Mouse (Mus musculus) common myeloid progenitor, adult 5-6 weeks (primary cell): Measurements from ENCODE around the gene Sec1. TPM values are rescaled to one million over a fixed set of nuclear protein-coding genes. Genes with fewer than 3 reads are reported as not detected.

Source experiments
- ATAC-seq: replicated peaks from 2 replicates; pipeline ENCODE4 v1.8.0; 2016; ENCODE audit warnings: low read depth, mild to moderate bottlenecking, moderate TSS enrichment, inconsistent platforms; ENCODE audit not compliant: poor library complexity, severe bottlenecking
- total RNA-seq: library from RNA; stranded (forward); fragments of 200-1000, 187-1606 nt; gene quantifications from 2 replicates; pipeline ENCODE4 v1.2.3, GENCODE M21; 2017

The Sec1 gene
- total RNA-seq, 1 experiment from 2014 or later = not detected

DNA sequence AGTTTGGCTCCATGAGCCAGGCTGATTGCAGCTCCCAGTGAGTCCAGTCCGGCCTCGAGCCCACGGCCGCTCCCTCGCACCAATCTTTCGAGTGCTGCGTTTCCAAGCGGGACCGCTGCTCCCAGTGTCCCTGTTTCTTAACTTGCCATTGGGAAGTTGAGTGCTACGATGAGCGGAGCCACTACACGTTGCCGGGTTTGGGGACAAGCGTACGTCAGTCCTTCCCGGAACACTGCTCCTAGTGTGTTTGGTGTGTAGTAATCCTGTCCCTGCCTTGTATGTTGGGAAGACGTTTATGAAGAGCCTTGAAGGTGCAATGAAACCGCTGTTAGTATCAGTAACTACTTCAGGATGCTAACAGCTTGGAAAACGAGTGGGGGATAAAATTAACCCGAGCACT is 24.1 kb upstream of the Sec1 start:
- ATAC-seq = no peak

DNA sequence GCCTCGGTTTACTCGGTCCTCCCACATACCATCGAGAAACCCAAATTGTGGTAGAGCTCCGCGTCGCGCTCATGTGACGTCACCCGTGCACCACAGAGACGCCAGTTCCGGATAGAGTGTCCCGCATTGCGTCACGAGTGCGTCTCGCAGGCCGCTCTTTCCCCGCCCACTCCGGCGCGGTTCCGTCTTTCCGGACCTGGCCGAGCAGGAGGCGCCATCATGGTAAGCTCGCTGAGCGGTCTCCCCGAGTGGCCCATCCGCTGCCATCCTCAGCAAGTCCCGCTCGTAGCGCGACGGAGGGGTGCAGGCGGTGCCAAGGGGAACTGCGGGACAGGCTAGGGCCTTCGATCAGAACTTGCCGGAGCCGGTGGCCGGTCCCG is 23.7 kb upstream of the Sec1 start, which contains the start of gene Sphk2:
Gene Sphk2 (minus strand): TSS at position 85 of the 380 bp plus-strand sequence.
- ATAC-seq = peak; percentile 63

DNA sequence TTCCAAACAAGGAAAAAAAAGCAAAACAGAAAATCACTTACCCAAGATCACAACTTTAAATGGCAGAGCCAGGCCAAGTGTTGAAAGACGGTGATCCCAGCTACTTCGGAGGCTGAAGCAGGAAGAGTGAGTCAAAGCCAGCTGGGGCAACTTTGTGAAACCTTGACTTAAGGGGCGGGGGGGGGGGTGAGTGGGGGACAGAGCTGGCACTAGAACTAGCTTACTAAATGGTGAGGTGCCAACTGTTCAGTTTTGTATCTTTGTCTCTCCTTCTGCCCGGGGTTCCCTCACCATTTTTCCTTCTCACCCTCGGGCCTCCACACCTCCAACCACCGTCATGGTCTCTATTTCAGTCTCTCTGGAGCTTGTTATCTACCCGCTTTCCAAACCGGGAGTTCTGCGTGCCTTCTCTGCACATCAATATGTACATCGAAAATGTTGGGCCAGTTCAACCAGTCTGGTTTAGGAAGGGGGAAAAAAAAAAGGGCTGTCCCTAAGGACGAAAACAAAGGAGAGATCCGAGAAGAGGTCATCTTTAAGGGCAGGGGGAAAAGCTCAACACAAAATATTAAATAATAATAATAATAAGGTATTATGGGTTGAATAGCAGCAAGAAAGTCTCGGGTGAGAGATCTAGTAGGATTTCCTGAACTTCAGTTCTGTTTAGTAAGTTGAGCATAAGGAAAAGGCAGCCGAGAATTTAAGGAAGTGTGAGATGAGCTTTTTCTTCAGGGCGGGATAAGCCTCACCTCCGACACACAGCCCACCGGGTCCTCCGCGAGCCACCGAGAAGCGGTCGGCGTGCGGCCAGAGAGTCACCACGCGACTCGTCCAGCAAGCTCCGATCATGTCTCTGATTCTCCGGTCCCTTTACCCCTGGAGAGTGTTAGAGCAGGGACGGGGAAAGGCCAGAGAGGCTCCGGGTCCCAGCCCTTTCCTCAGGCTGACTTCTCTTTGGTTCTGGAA is 23.0 kb upstream of the Sec1 start:
- peak; percentile 26 for ATAC-seq

DNA sequence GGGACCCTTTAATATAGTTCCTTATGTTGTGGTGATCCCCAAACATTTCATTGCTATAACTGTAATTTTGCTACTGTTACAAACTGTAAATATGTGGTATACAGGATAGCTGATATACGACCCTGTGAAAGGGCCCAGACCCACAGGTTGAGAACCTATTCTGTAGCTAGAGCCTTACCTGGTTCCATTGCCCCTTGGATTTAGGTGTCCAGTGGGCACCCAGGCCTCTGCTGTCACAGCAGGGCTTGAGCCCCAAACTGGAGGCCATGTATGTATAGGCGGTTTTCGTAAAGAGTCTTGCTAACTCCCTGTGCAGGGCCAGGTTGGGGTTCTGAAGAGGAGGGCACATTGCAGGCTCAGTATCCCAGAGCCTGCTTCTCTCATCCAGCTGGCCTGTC is 22.3 kb upstream of the Sec1 start:
- ATAC-seq = no peak

DNA sequence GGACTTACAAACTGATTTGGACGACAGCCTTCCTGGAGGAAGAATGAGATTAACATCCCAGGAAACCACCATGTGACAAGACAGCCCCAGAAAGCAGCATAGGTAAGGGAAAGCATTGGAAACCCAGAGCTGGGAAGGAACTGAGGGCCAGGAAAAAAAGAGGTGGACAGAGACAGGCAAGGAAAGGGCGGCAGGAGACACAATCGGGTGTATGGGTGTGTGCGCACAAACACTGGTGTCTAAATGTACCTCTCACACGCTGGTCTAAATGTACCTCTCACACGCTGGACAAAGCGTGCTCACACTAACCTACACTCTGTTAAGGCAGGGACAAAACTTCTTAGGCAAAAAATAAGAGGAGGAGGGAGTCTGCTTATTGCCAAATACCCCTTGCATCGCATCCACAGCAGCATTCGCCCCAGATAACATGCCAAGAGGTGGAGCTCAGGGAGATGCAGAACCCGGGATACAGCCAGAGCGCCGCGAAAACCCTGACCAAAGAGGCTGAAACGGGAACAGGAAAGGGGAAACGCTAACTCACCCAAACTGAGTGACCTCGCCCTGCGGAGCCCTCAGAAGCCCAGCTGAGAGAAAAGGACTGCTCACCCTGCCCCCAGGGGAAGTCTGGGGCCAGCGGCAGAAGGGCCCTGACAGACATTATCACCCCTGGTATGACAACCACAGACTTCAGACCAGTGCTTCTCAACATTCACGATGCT is 21.7 kb upstream of the Sec1 start:
- peak; percentile 8 for ATAC-seq

DNA sequence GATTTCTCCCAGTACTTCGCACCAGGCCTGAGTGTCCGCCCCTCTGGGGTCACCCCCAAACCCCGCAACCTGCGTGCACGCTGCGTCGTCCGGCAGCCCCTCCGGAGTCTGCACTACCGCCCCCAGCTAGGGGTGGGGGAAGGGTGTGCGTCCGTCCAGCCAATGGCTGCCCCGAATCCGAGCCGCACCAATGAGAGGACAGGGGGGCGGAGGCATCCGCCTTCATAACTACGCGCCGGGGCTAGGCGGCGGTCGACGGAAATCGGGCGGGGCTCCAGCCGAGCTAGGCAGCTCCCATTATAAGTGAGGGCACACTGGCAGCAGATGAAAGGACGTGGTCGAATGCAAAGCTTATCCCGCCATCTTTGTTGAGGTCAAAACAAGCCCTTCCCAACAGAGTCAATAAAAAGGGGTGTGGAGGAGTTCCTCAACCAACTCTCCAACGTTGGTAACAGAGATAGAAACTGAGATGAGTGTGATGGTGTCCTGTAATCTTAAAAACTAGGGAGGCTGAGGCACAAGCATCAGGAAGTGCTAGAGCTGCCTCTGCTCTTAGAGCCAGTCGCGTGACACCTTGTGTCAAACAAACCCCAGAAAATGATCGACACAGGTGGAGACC is 21.0 kb upstream of the Sec1 start, which contains the start of gene Rpl18:
Gene Rpl18 (plus strand): TSS at position 368 of the 619 bp plus-strand sequence.
- peak; percentile 74 for ATAC-seq

DNA sequence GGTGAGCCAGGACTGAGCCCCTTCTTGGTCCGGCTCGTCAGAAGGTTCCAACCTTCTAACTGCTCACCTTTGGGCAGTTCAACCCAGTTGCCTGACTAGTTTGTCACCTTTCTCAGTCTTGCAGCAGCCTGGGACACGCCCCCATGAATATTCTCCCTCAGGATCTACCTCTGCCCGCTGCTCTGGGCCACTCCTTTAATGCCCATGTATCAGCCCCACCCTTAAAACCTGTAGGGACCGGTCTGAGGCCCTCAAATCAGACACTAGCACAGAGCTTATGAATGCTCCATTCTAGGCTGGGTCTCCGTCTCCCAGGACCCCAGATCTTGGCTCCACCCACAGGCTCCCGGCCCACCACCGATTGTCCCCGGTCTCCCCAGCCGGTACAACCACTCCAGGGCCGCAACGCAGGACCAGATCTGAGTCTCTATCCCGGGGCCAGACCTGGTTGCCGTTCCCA is 20.5 kb upstream of the Sec1 start:
- peak; percentile 0; the same call in 1 of the 2 replicates for ATAC-seq

DNA sequence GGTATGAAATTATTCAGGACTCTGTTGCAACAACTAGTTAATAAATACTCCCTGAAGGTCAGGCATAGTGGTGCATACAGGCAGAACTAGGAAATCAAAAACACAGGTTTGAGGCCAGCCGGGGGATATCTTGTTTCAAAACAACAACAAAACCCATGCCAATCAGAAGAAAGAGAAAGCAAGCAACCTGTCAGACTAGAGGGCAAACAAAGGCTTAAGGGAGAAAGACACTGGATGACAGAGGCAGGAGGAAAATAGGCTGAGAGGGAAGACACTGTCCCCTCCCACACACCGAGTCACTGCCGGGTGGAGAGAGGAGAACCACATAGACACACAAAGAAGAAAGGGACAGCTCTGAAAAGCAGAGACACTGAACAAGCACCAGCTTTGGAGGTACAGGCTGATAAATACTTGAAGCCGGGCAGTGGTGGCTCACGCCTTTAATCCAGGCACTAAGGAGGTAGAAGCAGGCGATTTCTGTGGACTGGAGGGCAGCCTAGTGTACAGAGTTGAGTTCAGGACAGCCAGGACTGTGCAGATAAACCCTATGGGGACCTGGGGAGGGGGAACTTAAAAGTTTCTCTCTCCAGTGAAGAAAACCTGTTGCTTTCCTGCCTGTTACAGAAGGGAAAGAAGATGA is 19.8 kb upstream of the Sec1 start:
- no peak for ATAC-seq

DNA sequence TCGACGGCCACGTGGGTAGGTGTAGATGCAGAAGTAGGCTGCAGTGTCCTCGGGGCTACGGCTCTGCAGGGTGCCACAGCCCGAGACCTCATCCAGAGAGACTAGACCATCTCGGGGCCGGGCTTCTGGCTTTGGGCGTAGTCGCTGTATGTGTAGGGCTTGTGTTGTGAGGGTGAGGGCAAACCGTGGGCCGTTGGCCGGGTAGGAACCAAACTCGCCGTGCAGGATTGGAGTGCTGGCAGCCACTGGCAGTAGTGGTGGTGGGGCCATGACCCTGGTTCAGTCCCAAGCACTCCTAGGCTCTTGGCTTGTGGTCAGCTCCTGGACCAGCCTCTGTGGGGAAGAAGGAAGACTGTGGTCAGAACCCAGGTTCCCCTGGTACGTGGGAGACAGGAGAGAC is 19.2 kb upstream of the Sec1 start:
- no peak for ATAC-seq

DNA sequence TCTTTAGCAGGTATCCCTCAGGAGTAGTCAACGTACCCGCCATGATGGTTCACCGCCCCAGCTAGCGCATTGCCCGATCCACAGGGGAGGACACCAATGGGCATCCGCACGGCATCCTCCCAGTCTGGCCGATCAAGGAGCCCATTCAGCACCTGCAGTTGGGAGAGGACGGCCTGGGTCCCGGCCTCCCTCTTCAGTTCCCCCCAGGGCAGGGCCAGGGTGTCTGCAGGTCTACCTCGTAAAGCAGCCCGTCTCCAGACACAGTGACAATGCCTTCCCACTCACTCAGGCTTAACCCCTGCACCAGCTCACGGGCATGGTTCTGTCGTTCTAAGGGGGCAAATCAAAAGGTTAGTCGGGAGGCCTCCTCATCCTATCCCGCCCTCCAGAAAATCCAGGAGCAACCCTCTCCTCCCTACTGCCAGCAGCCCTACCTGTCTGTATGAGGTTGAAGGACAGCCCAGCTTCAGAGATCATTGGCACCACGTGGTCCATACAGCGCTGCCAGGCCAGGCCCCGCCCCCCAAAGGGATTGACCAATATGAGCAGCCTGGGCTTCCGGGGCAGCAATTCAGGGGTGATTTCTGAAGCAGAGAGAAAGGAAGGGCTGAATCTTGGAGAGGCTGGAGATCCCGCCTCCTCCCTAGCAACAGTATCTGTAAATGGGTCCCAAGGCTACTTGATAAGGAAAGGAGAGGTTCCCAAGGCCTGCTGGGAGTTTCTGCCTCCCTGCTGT is 18.0 kb upstream of the Sec1 start:
- ATAC-seq = no peak

DNA sequence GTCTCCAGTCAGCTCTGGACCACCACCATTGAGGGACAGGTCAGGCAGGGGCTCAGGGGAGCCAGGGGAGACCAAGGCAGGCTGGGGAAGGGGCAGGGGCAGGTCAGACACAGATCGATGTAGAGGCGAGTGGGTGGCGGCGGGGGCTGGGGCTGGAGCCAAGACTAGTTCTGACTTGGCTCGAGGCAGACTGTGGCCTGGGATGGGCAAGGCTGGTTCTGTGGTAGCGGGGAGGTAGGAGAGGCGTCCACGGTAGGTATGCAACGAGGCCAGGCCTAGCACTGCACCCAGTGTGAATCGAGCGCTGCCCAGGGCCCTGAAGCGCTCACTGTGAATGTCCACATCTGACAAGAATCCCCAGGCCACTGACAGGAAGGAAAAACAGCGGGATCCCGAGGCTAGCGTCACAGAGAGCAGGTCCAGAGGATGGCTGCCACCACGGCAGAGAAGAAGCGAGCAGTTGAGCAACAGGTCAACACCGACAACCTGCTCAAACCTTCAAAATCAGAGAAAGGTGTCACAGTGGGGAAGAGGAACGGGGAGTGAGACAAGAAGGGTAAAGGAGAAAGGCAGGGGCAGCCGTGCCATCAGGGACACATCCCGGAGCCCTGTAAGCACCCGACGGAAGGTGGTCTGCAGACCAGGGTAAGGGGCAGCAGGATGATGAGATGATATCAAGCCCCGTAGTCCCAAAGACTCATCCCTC is 17.3 kb upstream of the Sec1 start:
- no peak for ATAC-seq

DNA sequence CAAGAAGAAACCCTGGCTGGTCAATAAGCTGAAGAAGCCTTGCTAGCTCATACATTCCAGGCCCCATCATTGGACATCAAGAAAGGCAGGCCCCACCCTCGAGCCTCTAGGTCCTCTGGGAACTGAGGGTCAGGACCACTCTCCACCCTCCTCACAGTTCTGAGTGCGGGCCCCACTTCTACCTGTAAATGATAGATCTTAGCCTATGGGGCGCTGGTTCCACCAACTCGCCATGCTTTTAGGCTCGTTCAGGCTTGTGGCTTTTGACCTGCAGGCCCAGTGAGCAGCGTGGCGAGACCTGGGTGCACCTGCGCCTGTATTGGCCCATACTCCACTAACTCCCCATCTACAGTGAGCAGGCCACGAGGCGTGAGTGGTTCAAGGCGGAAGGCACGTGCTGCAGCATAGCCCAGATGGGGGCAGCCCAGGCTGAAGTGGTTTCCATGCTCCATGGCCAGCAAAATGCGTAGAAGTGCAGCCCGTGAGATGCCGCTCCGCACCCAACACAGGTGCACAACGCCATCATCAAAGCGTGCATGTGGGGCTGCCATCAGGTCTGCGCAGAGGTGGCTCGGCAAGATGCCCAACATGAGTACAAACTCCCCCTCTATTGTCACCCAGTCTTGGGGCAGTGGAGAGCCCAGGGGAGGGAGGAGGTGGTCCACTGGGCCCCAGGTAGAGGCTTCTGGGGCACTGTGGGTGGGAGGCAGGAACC is 16.4 kb upstream of the Sec1 start:
- ATAC-seq = no peak

DNA sequence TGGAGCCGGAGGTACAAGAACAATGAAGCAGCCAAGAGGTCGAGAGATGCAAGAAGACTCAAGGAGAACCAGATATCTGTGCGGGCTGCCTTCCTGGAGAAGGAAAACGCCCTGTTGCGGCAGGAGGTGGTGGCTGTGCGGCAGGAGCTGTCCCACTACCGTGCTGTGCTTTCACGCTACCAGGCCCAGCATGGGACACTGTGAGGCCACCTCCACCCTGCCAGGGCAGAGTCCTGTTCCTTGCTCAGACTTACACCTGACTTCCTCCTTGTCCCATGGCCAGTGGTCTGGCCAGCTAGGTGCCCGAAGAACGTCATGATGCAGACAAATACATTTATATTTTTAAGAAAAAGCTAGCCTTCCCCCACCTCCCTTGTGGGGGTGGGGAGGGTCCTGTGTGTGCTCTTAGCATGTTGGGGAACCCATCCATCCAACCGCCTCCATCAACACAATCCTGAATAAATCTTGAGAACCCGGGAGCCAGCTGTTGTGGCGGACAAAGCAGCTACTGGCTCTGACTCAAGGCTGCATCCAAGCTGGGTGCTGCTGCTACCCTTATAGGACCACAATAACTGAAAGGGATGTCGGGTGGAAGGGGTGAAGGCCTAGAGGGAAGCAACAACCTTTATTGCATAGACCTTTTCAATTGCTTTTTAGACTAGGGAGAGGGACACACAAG is 15.6 kb upstream of the Sec1 start:
- ATAC-seq = no peak

DNA sequence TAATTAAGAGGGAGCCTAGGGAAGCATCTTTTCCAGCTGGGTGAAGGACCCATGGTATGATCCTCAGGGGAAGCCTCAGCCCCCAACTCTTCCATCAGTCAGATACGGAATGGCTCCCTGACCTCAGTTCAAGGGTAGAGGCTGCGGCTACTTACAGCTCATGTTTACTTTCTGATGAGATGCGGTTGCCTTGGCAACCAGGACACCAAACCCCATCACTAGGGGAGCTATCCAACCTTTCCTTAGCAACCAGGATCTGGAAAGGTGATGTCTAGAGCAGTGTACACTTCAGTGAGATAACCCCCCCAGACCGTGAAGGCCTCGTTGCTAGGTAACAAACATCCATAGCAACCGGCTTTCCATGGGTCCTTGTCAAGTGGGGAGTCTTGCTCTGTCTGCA is 14.8 kb upstream of the Sec1 start:
- ATAC-seq = no peak

DNA sequence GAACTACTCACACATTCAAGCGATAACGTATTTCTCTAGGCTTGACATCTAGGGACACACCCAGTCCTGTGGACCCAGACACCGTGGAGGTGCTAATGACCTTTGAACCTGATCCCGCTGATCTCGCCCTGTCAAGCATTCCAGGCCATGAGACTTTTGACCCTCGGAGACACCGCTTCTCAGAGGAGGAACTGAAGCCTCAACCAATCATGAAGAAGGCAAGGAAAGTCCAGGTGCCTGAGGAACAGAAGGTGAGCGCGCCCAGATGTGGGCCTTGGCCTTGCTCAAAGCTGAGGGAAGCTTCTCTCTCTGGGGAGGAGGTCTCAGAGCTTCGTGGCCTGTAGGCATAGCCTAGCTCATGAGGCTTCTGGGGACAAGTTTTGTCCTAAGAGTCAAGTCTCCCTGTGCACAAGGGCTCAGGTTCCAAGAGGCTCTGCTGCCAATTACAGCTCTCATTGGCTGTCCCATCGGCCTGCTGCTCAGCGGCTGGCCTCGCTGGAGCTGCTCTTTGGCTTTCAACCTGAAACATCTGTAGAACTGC is 14.1 kb upstream of the Sec1 start:
- ATAC-seq = no peak

DNA sequence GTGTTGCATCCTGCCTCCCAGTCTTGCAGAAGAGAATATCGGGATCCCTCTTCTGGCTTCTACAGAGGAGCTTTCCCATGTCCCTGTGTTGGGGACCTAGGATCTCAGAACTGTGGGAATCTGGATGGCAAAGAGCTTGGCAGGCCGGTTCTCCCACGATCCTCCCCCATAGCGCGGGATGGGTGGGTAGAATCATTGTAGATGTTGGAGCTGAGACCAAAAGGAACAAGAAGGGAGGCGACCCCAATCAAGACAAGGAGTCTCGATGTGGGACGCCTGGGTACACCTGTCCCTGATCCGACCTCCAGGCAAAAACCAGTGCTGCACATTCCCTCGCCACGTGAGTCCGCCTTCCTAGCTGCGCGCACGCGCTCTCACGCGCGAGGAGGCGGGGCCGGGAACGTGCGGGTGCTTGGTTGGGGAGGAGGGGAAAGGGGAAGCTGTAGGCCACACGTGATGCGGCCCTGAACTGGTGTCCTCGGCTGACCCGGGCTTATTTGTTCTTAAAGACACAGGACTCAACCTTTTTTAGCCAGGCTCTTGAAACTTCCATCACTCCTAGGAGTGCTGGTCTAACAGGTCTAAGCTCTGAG is 13.3 kb upstream of the Sec1 start:
- ATAC-seq = peak; percentile 42

DNA sequence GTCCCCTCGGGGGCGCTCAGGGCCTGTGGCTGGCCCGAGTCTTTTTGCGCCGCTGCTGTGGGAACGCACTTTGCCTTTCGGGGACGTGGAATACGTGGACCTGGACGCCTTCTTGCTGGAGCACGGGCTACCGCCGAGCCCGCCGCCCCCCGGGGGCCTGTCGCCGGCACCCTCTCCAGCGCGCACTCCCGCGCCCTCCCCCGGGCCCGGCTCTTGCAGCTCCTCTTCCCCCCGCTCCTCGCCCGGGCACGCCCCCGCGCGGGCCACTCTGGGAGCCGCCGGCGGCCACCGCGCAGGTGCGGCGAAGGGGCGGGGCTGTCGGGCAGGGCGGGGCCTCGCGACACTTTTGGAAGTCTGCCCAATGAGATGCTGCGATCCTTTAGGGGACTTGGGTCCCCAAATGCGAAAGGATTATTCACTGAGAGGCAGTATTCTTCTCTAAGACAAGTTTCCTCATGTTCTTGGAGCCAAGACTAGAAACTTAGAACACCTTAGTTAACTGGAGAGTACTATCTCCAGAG is 12.6 kb upstream of the Sec1 start:
- no peak; the same call in 1 of the 2 replicates for ATAC-seq
